Mouse (Mus musculus) lung, postnatal 10 days (tissue): ENCODE results near the gene Wdfy1.
A peak's percentile ranks its signal among the peaks of the same experiment; 100 is the strongest.

Experiments used
- DNase-seq: peaks from one replicate; pipeline ENCODE4 v3.0.0; 2021

Wdfy1 gene

GRCm38 (mm10) chr1:79760656-79761055 lies 15.3 kb downstream of the Wdfy1 start:
- DNase-seq: no peak

GRCm38 (mm10) chr1:79759436-79759972 lies 16.4 kb downstream of the Wdfy1 start:
- DNase-seq: no peak

- no peak for DNase-seq
Observed at GRCm38 (mm10) chr1:79759006-79759405, 16.9 kb downstream of the Wdfy1 start.

- DNase-seq: no peak
Observed at GRCm38 (mm10) chr1:79757597-79757996, 18.3 kb downstream of the Wdfy1 start.

GRCm38 (mm10) chr1:79757161-79757560 lies 18.8 kb downstream of the Wdfy1 start:
- DNase-seq: no peak

- DNase-seq: no peak
Observed at GRCm38 (mm10) chr1:79756417-79756816, 19.5 kb downstream of the Wdfy1 start.

- no peak for DNase-seq
Observed at GRCm38 (mm10) chr1:79755376-79755775, 20.6 kb downstream of the Wdfy1 start.

- no peak for DNase-seq
Observed at GRCm38 (mm10) chr1:79754936-79755335, 21.0 kb downstream of the Wdfy1 start.

- DNase-seq: no peak
Observed at GRCm38 (mm10) chr1:79753456-79753855, 22.5 kb downstream of the Wdfy1 start.

GRCm38 (mm10) chr1:79752714-79753340 lies 23.1 kb downstream of the Wdfy1 start:
- DNase-seq: no peak

GRCm38 (mm10) chr1:79752015-79752695 lies 23.8 kb downstream of the Wdfy1 start:
- no peak for DNase-seq

GRCm38 (mm10) chr1:79751186-79751585 lies 24.8 kb downstream of the Wdfy1 start:
- DNase-seq: peak; percentile 53

GRCm38 (mm10) chr1:79746056-79746455 lies 29.9 kb downstream of the Wdfy1 start:
- DNase-seq: peak; percentile 76

GRCm38 (mm10) chr1:79743385-79743784 lies 32.6 kb downstream of the Wdfy1 start:
- no peak for DNase-seq

GRCm38 (mm10) chr1:79742949-79743348 lies 33.0 kb downstream of the Wdfy1 start:
- DNase-seq: no peak

- DNase-seq: no peak
Observed at GRCm38 (mm10) chr1:79741002-79741401, 34.9 kb downstream of the Wdfy1 start.

- no peak for DNase-seq
Observed at GRCm38 (mm10) chr1:79739726-79740125, 36.2 kb downstream of the Wdfy1 start.

- DNase-seq: no peak
Observed at GRCm38 (mm10) chr1:79736408-79736807, 39.5 kb downstream of the Wdfy1 start.

- no peak for DNase-seq
Observed at GRCm38 (mm10) chr1:79734794-79735193, 41.1 kb downstream of the Wdfy1 start.

- no peak for DNase-seq
Observed at GRCm38 (mm10) chr1:79714152-79714923, 61.6 kb downstream of the Wdfy1 start.

- DNase-seq: no peak
Observed at GRCm38 (mm10) chr1:79713081-79713480, 62.9 kb downstream of the Wdfy1 start.

- peak; percentile 10 for DNase-seq
Observed at GRCm38 (mm10) chr1:79711147-79712126, 64.5 kb downstream of the Wdfy1 start.
